Mouse (Mus musculus): ENCODE results near the gene Bpgm.

DNA sequence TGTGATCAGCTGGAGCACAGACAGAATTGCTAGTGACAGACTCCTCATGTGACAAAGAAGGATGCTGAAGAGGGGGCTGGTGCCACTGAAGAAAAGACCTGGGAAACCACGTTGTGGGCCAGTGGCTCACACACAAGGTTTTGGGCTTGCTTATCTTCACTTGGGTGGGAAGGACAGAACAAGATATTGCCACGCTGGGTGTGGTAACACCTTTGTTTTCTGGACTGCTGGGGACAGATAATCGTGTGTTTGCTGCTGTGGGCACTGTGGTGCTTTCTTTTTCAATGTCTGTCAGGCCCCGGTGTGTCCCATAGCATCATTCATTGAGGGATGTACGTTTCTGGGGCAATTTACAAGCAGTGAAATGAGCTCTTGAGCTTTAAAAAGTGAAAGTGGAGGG lies 41.7 kb downstream of the Bpgm start:
- TF ChIP-seq POLR2A (IDR thresholded peaks at IDR 0.05; ENCODE audit: control insufficient read depth, low read depth, low read length) (no peak), CTCF (IDR thresholded peaks at IDR 0.05; ENCODE audit: control insufficient read depth, insufficient read depth, insufficient replicate concordance, low read depth, low read length) (no peak)

All from testis, adult 2 months (tissue).